Mouse (Mus musculus) limb, embryonic 14.5 days (tissue): ENCODE data around the gene Selenop. TPM values are rescaled to one million over a fixed set of nuclear protein-coding genes. Genes with fewer than 3 reads are reported as not detected.
"Not testable (repeated sequence)": the region's sequence is repeated elsewhere in the genome, so short reads cannot be mapped to it uniquely, and the experiment has no call there.

Source experiments
- ATAC-seq: fragments of 200-750 bp; cut with Nextera tagmentation; 2 replicates; pipeline ENCODE4 v1.8.0; 2017; ENCODE audit warnings: low read depth, moderate number of reproducible peaks, moderate TSS enrichment; ENCODE audit not compliant: low FRiP score
- DNase-seq: peaks from one replicate; pipeline ENCODE4 v3.0.0-alpha.2; 2015; ENCODE audit warnings: low spot score
- H3K27ac ChIP-seq: fragments of 300-500 bp; sonication (generic); replicated peaks from 2 replicates; pipeline ENCODE4 v1.5.1; 2014; ENCODE audit warnings: low read depth, mild to moderate bottlenecking, low read length, moderate library complexity, mixed read lengths
- H3K27me3 ChIP-seq: fragments of 300-500 bp; sonication (generic); 2 replicates; pipeline ENCODE4 v1.6.1; 2014; ENCODE audit warnings: low read length, mixed read lengths; ENCODE audit not compliant: control insufficient read depth, insufficient read depth
- H3K36me3 ChIP-seq: fragments of 300-500 bp; sonication (generic); 2 replicates; pipeline ENCODE4 v1.6.1; 2014; ENCODE audit warnings: mild to moderate bottlenecking, low read length, moderate library complexity, mixed read lengths; ENCODE audit not compliant: control insufficient read depth, insufficient read depth
- H3K4me1 ChIP-seq: fragments of 300-500 bp; sonication (generic); 2 replicates; pipeline ENCODE4 v1.6.1; 2014; ENCODE audit warnings: antibody characterized with exemption, low read length, mixed read lengths; ENCODE audit not compliant: control insufficient read depth, insufficient read depth
- H3K4me2 ChIP-seq: fragments of 300-500 bp; sonication (generic); replicated peaks from 2 replicates; pipeline ENCODE4 v1.6.1; 2014; ENCODE audit warnings: low read depth, mild to moderate bottlenecking, low read length, moderate library complexity; ENCODE audit not compliant: severe bottlenecking
- H3K4me3 ChIP-seq: fragments of 300-500 bp; sonication (generic); replicated peaks from 2 replicates; pipeline ENCODE4 v1.5.1; 2014; ENCODE audit warnings: low read length
- H3K9ac ChIP-seq: fragments of 300-500 bp; sonication (generic); 2 replicates; pipeline ENCODE4 v1.6.1; 2014; ENCODE audit warnings: mild to moderate bottlenecking, low read depth, low read length, moderate library complexity; ENCODE audit not compliant: severe bottlenecking
- H3K9me3 ChIP-seq: fragments of 300-500 bp; sonication (generic); 2 replicates; pipeline ENCODE4 v1.6.1; 2016; ENCODE audit warnings: low read length; ENCODE audit not compliant: control insufficient read depth
- POLR2A ChIP-seq: fragments of 200-500 bp; IDR thresholded peaks from 2 replicates; pipeline ENCODE4 v1.8.0; 2012; ENCODE audit warnings: inconsistent platforms, mild to moderate bottlenecking, moderate library complexity, borderline replicate concordance; ENCODE audit not compliant: insufficient read depth, insufficient read length; ENCODE audit errors: extremely low read depth
- WGBS: fragments of 180-500 bp; shearing (Covaris S2); extraction: QIAGEN DNeasy Blood & Tissue Kit; methylation state at CpG from one replicate; pipeline ENCODE4 v1.1.7; 2014; 5-methylcytosine and 5-hydroxymethylcytosine counted together
- polyA plus RNA-seq, 2 experiments: library from polyadenylated mRNA; depleted of rRNA in 1 of 2; stranded (reverse) in 1 of 2; unstranded in 1 of 2; fragments of >200 nt; fragmentation: Nextera tagmentation in 1 of 2; extraction: Ambion mirVana in 1 of 2; gene quantifications; 2 replicates each; pipeline versions ENCODE4 v1.2.1 to v1.2.3; 2012 to 2014

Gene Selenop
- polyA plus RNA-seq, 2 experiments: 99.2 to 174 TPM

- 0 out of 2 replicates have a peak, but pooled peaks cover 5% of the 10 kb centered on the region for H3K4me1 ChIP-seq
- WGBS: 78% methylated on average over 4 of the region's 4 CpGs
- ATAC-seq: no peak
These were observed 37.3 kb upstream of the Selenop start for GRCm38 (mm10) chr15:3231004-3231403.

GRCm38 (mm10) chr15:3232168-3232835 lies 36.0 kb upstream of the Selenop start:
- H3K27ac ChIP-seq: no peak overlapping the region
- H3K9ac ChIP-seq: no peak overlapping the region
- 0 out of 2 replicates have a peak, but pooled peaks cover 3% of the 10 kb centered on the region for H3K4me1 ChIP-seq
- H3K4me2 ChIP-seq: no peak overlapping the region
- no peaks in the 10 kb centered on the region for H3K27me3 ChIP-seq
- 33% methylated on average over 9 of the region's 9 CpGs for WGBS
- no peak overlapping the region for H3K4me3 ChIP-seq
- ATAC-seq (no peak), DNase-seq (no peak)
- no peak for TF ChIP-seq POLR2A
- no peaks in the 10 kb centered on the region for H3K36me3 ChIP-seq
- no peaks in the 10 kb centered on the region for H3K9me3 ChIP-seq

More at GRCm38 (mm10) chr15:3231004-3231403, 37.3 kb upstream of the Selenop start:
- H3K27ac ChIP-seq: no peak overlapping the region
- no peaks in the 10 kb centered on the region for H3K27me3 ChIP-seq
- no peak for DNase-seq
- no peaks in the 10 kb centered on the region for H3K36me3 ChIP-seq
- H3K9ac ChIP-seq: no peak overlapping the region
- TF ChIP-seq POLR2A: no peak
- H3K9me3 ChIP-seq: no peaks in the 10 kb centered on the region
- H3K4me3 ChIP-seq: no peak overlapping the region
- H3K4me2 ChIP-seq: no peak overlapping the region

GRCm38 (mm10) chr15:3233837-3234551 lies 34.4 kb upstream of the Selenop start:
- no peak overlapping the region for H3K9ac ChIP-seq
- H3K4me1 ChIP-seq: no peaks in the 10 kb centered on the region
- H3K27me3 ChIP-seq: no peaks in the 10 kb centered on the region
- H3K36me3 ChIP-seq: no peaks in the 10 kb centered on the region
- no peaks in the 10 kb centered on the region for H3K9me3 ChIP-seq
- TF ChIP-seq POLR2A: no peak
- H3K4me2 ChIP-seq: no peak overlapping the region
- no peak overlapping the region for H3K27ac ChIP-seq
- DNase-seq: no peak
- 71% methylated on average over 3 of the region's 3 CpGs for WGBS
- H3K4me3 ChIP-seq: no peak overlapping the region
- ATAC-seq: no peak

- 89% methylated on average over 2 of the region's 2 CpGs for WGBS
- no peaks in the 10 kb centered on the region for H3K36me3 ChIP-seq
- ATAC-seq: no peak
These were observed 32.0 kb upstream of the Selenop start for GRCm38 (mm10) chr15:3236338-3236737.

GRCm38 (mm10) chr15:3237963-3238362 lies 30.4 kb upstream of the Selenop start:
- Histone ChIP-seq H3K4me1 (no peaks in the 10 kb centered on the region), H3K27me3 (no peaks in the 10 kb centered on the region), H3K36me3 (no peaks in the 10 kb centered on the region), H3K9me3 (no peaks in the 10 kb centered on the region), H3K27ac (no peak overlapping the region), H3K4me2 (no peak overlapping the region), H3K4me3 (no peak overlapping the region), H3K9ac (no peak overlapping the region)
- no peak for TF ChIP-seq POLR2A
- DNase-seq (no peak), ATAC-seq (no peak)
- WGBS: 83% methylated on average over 1 of the region's 1 CpGs

More at GRCm38 (mm10) chr15:3236338-3236737, 32.0 kb upstream of the Selenop start:
- Histone ChIP-seq H3K27me3 (no peaks in the 10 kb centered on the region), H3K4me2 (no peak overlapping the region), H3K4me3 (no peak overlapping the region), H3K9me3 (no peaks in the 10 kb centered on the region), H3K4me1 (no peaks in the 10 kb centered on the region), H3K27ac (no peak overlapping the region), H3K9ac (no peak overlapping the region)
- TF ChIP-seq POLR2A: no peak
- DNase-seq: no peak

- H3K4me1 ChIP-seq, H3K36me3 ChIP-seq, H3K27me3 ChIP-seq, DNase-seq, H3K9me3 ChIP-seq, H3K27ac ChIP-seq, ATAC-seq, H3K9ac ChIP-seq, H3K4me2 ChIP-seq, H3K4me3 ChIP-seq: not testable (repeated sequence)
- 86% methylated on average over 10 of the region's 10 CpGs for WGBS
These were observed 23.3 kb upstream of the Selenop start for GRCm38 (mm10) chr15:3245036-3245435.
